Mouse (Mus musculus) thymus, postnatal 10 days (tissue): ENCODE measurements around the gene Susd1.

Experiments used
- DNase-seq, 2 experiments: peaks; one replicate each; pipeline ENCODE4 v3.0.0; 2021; ENCODE audit warnings: low spot score in 2 of 2

The Susd1 gene

GRCm38 (mm10) chr4:59437990-59438854, at the start of gene Susd1:
Gene Susd1, minus strand, starts transcription at chr4:59438633.
- DNase-seq, result peak; percentile 67 to 74

- DNase-seq, result no peak
Observed at GRCm38 (mm10) chr4:59471306-59471705, 32.9 kb upstream of the Susd1 start.

- DNase-seq, result no peak
Observed at GRCm38 (mm10) chr4:59465449-59465848, 27.0 kb upstream of the Susd1 start.

GRCm38 (mm10) chr4:59464661-59465060, 26.2 kb upstream of the Susd1 start:
- DNase-seq, result no peak

GRCm38 (mm10) chr4:59462494-59462893, 24.1 kb upstream of the Susd1 start:
- DNase-seq, result no peak

- DNase-seq, result no peak
Observed at GRCm38 (mm10) chr4:59461116-59461727, 22.8 kb upstream of the Susd1 start.

- DNase-seq, result no peak
Observed at GRCm38 (mm10) chr4:59459216-59459955, 21.0 kb upstream of the Susd1 start.

GRCm38 (mm10) chr4:59457941-59458340, 19.5 kb upstream of the Susd1 start:
- no peak for DNase-seq

- DNase-seq, result no peak
Observed at GRCm38 (mm10) chr4:59457091-59457490, 18.7 kb upstream of the Susd1 start.

- no peak for DNase-seq
Observed at GRCm38 (mm10) chr4:59455465-59455864, 17.0 kb upstream of the Susd1 start.

GRCm38 (mm10) chr4:59454046-59454445, 15.6 kb upstream of the Susd1 start:
- DNase-seq, result no peak

- no peak for DNase-seq
Observed at GRCm38 (mm10) chr4:59452503-59452933, 14.1 kb upstream of the Susd1 start.

GRCm38 (mm10) chr4:59450906-59451305, 12.5 kb upstream of the Susd1 start:
- no peak for DNase-seq

- DNase-seq, result no peak
Observed at GRCm38 (mm10) chr4:59450234-59450854, 11.9 kb upstream of the Susd1 start.

- DNase-seq, result no peak
Observed at GRCm38 (mm10) chr4:59447296-59447695, 8.9 kb upstream of the Susd1 start.

- DNase-seq, result peak; percentile 29 to 34
Observed at GRCm38 (mm10) chr4:59445516-59445915, 7.1 kb upstream of the Susd1 start.

- peak in 1 of 2 experiments; percentile 24 for DNase-seq
Observed at GRCm38 (mm10) chr4:59444994-59445393, 6.6 kb upstream of the Susd1 start.

- peak; percentile 64 to 68 for DNase-seq
Observed at GRCm38 (mm10) chr4:59444085-59444484, 5.7 kb upstream of the Susd1 start.

GRCm38 (mm10) chr4:59441265-59441664, 2.8 kb upstream of the Susd1 start:
- no peak for DNase-seq

- no peak for DNase-seq
Observed at GRCm38 (mm10) chr4:59439960-59440359, 1.5 kb upstream of the Susd1 start.

GRCm38 (mm10) chr4:59439041-59439440, 608 bp upstream of the Susd1 start:
- DNase-seq, result no peak

GRCm38 (mm10) chr4:59435951-59436350, 2.5 kb downstream of the Susd1 start:
- no peak for DNase-seq
